Mouse (Mus musculus): ENCODE measurements around the gene Slc7a15. TPM values are rescaled to one million over a fixed set of nuclear protein-coding genes. Genes with fewer than 3 reads are reported as not detected.

The Slc7a15 gene
- total and polyA plus RNA-seq, 3 experiments, result not detected

GRCm38 (mm10) chr12:8498591-8499000, 100.3 kb downstream of the Slc7a15 start:
- DNase-seq (ENCODE audit: low spot score), result no peak
- Histone ChIP-seq H3K9me3 (replicated peaks) (peaks cover 15% of the 10 kb centered on the region), H3K4me3 (ENCODE audit: low read depth, low read length) (peak overlapping the region; percentile 32; the same call in 1 of the 2 replicates), H3K36me3 (replicated peaks) (no peaks in the 10 kb centered on the region), H3K4me1 (ENCODE audit: insufficient read depth, low read depth, low read length) (peaks cover 13% of the 10 kb centered on the region), H3K27me3 (ENCODE audit: insufficient read depth, low read length) (peaks cover 17% of the 10 kb centered on the region; the same call in 1 of the 2 replicates)
- TF ChIP-seq POLR2AphosphoS5 (IDR thresholded peaks at IDR 0.05; ENCODE audit: insufficient replicate concordance, low read depth, low read length) (no peak), GATA2 (IDR thresholded peaks at IDR 0.05; ENCODE audit: borderline replicate concordance, low read depth, low read length) (no peak), TAL1 (conservative IDR thresholded peaks at IDR 0.05; ENCODE audit: low read depth, low read length) (no peak), CTCF (IDR thresholded peaks at IDR 0.05; ENCODE audit: low read depth, low read length) (no peak), GATA1 (IDR thresholded peaks at IDR 0.05; ENCODE audit: borderline replicate concordance, low read length) (no peak)
- ATAC-seq (ENCODE audit: extremely low read depth, insufficient number of reproducible peaks, low FRiP score, poor library complexity, severe bottlenecking), result no peak

GRCm38 (mm10) chr12:8498148-8498571, 100.7 kb downstream of the Slc7a15 start:
- H3K9me3 ChIP-seq (replicated peaks), result peaks cover 15% of the 10 kb centered on the region
- H3K36me3 ChIP-seq (replicated peaks), result no peaks in the 10 kb centered on the region
- ATAC-seq (ENCODE audit: extremely low read depth, insufficient number of reproducible peaks, low FRiP score, poor library complexity, severe bottlenecking), result no peak
- no peak for DNase-seq (ENCODE audit: low spot score)
- H3K4me3 ChIP-seq (ENCODE audit: low read depth, low read length), result no peak overlapping the region
- TF ChIP-seq CTCF (IDR thresholded peaks at IDR 0.05; ENCODE audit: low read depth, low read length) (no peak), GATA1 (IDR thresholded peaks at IDR 0.05; ENCODE audit: borderline replicate concordance, low read length) (no peak), GATA2 (IDR thresholded peaks at IDR 0.05; ENCODE audit: borderline replicate concordance, low read depth, low read length) (no peak)
- peaks cover 13% of the 10 kb centered on the region for H3K4me1 ChIP-seq (ENCODE audit: insufficient read depth, low read depth, low read length)
- peaks cover 17% of the 10 kb centered on the region; the same call in 1 of the 2 replicates for H3K27me3 ChIP-seq (ENCODE audit: insufficient read depth, low read length)

- no peaks in the 10 kb centered on the region for H3K36me3 ChIP-seq (replicated peaks)
- H3K4me1 ChIP-seq (ENCODE audit: insufficient read depth, low read depth, low read length), result peaks cover 13% of the 10 kb centered on the region
- H3K27me3 ChIP-seq (ENCODE audit: insufficient read depth, low read length), result peaks cover 17% of the 10 kb centered on the region; the same call in 1 of the 2 replicates
- no peak for TF ChIP-seq POLR2AphosphoS5 (IDR thresholded peaks at IDR 0.05; ENCODE audit: insufficient replicate concordance, low read depth, low read length)
- TF ChIP-seq TAL1 (conservative IDR thresholded peaks at IDR 0.05; ENCODE audit: low read depth, low read length), result no peak
- TF ChIP-seq GATA1 (IDR thresholded peaks at IDR 0.05; ENCODE audit: borderline replicate concordance, low read length), result no peak
- TF ChIP-seq CTCF (IDR thresholded peaks at IDR 0.05; ENCODE audit: low read depth, low read length), result no peak
- no peak for TF ChIP-seq GATA2 (IDR thresholded peaks at IDR 0.05; ENCODE audit: borderline replicate concordance, low read depth, low read length)
- DNase-seq (ENCODE audit: low spot score) (no peak), ATAC-seq (ENCODE audit: extremely low read depth, insufficient number of reproducible peaks, low FRiP score, poor library complexity, severe bottlenecking) (no peak)
- H3K4me3 ChIP-seq (ENCODE audit: low read depth, low read length), result no peak overlapping the region
- peaks cover 15% of the 10 kb centered on the region for H3K9me3 ChIP-seq (replicated peaks)
These were observed 101.6 kb downstream of the Slc7a15 start for GRCm38 (mm10) chr12:8497314-8497706.

- Histone ChIP-seq H3K9me3 (replicated peaks) (peaks cover 15% of the 10 kb centered on the region), H3K36me3 (replicated peaks) (no peaks in the 10 kb centered on the region), H3K4me1 (ENCODE audit: insufficient read depth, low read depth, low read length) (peaks cover 13% of the 10 kb centered on the region), H3K27me3 (ENCODE audit: insufficient read depth, low read length) (peaks cover 17% of the 10 kb centered on the region; the same call in 1 of the 2 replicates), H3K4me3 (ENCODE audit: low read depth, low read length) (no peak overlapping the region)
- DNase-seq (ENCODE audit: low spot score) (no peak), ATAC-seq (ENCODE audit: extremely low read depth, insufficient number of reproducible peaks, low FRiP score, poor library complexity, severe bottlenecking) (no peak)
- TF ChIP-seq CTCF (IDR thresholded peaks at IDR 0.05; ENCODE audit: low read depth, low read length) (no peak), POLR2AphosphoS5 (IDR thresholded peaks at IDR 0.05; ENCODE audit: insufficient replicate concordance, low read depth, low read length) (no peak), GATA2 (IDR thresholded peaks at IDR 0.05; ENCODE audit: borderline replicate concordance, low read depth, low read length) (no peak), TAL1 (conservative IDR thresholded peaks at IDR 0.05; ENCODE audit: low read depth, low read length) (no peak)
These were observed 102.1 kb downstream of the Slc7a15 start for GRCm38 (mm10) chr12:8496679-8497313.

GRCm38 (mm10) chr12:8495881-8496678, 102.8 kb downstream of the Slc7a15 start:
- H3K4me1 ChIP-seq (ENCODE audit: insufficient read depth, low read depth, low read length), result peaks cover 13% of the 10 kb centered on the region
- DNase-seq (ENCODE audit: low spot score), result no peak
- peaks cover 17% of the 10 kb centered on the region; the same call in 1 of the 2 replicates for H3K27me3 ChIP-seq (ENCODE audit: insufficient read depth, low read length)
- H3K36me3 ChIP-seq (replicated peaks), result no peaks in the 10 kb centered on the region
- TF ChIP-seq GATA2 (IDR thresholded peaks at IDR 0.05; ENCODE audit: borderline replicate concordance, low read depth, low read length) (no peak), GATA1 (IDR thresholded peaks at IDR 0.05; ENCODE audit: borderline replicate concordance, low read length) (no peak), POLR2AphosphoS5 (IDR thresholded peaks at IDR 0.05; ENCODE audit: insufficient replicate concordance, low read depth, low read length) (no peak), TAL1 (conservative IDR thresholded peaks at IDR 0.05; ENCODE audit: low read depth, low read length) (no peak), CTCF (IDR thresholded peaks at IDR 0.05; ENCODE audit: low read depth, low read length) (no peak)
- peaks cover 15% of the 10 kb centered on the region for H3K9me3 ChIP-seq (replicated peaks)
- no peak for ATAC-seq (ENCODE audit: extremely low read depth, insufficient number of reproducible peaks, low FRiP score, poor library complexity, severe bottlenecking)
- no peak overlapping the region for H3K4me3 ChIP-seq (ENCODE audit: low read depth, low read length)

GRCm38 (mm10) chr12:8494675-8495074, 104.2 kb downstream of the Slc7a15 start:
- DNase-seq (ENCODE audit: low spot score) (no peak), ATAC-seq (ENCODE audit: extremely low read depth, insufficient number of reproducible peaks, low FRiP score, poor library complexity, severe bottlenecking) (no peak)
- Histone ChIP-seq H3K27me3 (ENCODE audit: insufficient read depth, low read length) (peaks cover 14% of the 10 kb centered on the region; the same call in 1 of the 2 replicates), H3K36me3 (replicated peaks) (no peaks in the 10 kb centered on the region), H3K4me3 (ENCODE audit: low read depth, low read length) (no peak overlapping the region), H3K4me1 (ENCODE audit: insufficient read depth, low read depth, low read length) (peaks cover 5% of the 10 kb centered on the region; the same call in 1 of the 2 replicates), H3K9me3 (replicated peaks) (peaks cover 11% of the 10 kb centered on the region)
- no peak for TF ChIP-seq CTCF (IDR thresholded peaks at IDR 0.05; ENCODE audit: low read depth, low read length)
- no peak for TF ChIP-seq TAL1 (conservative IDR thresholded peaks at IDR 0.05; ENCODE audit: low read depth, low read length)
- TF ChIP-seq GATA2 (IDR thresholded peaks at IDR 0.05; ENCODE audit: borderline replicate concordance, low read depth, low read length), result no peak
- TF ChIP-seq GATA1 (IDR thresholded peaks at IDR 0.05; ENCODE audit: borderline replicate concordance, low read length), result no peak
- no peak for TF ChIP-seq POLR2AphosphoS5 (IDR thresholded peaks at IDR 0.05; ENCODE audit: insufficient replicate concordance, low read depth, low read length)

Measured in G1E (cell line).